In the genomic region with DNA sequence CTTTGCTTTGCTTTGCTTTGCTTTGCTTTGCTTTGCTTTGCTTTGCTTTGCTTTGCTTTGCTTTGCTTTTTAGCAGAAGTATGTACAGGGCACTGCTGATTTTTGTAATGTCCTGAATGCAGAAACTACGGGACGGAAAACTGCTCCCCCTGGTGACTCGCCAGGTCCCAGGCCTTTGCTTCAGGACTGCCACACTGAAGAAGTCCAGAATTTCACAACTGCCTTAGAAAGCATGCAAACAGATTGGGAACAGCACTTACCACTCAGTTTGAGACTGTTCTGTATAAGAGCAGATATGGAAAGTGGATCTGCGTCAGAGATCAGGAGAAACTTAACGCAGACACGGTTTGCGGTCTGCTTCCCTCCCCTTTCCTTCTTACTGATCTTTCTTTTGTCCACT, we compare ENCODE assay signal across 7 mouse cellular contexts.
DNase-seq lines count a peak whose midpoint lies in the region; ATAC-seq and TF ChIP-seq lines count a peak whose summit lies in the region.

No protein-coding gene starts in this region.

- H3K4me1 ChIP-seq in cerebellum, adult 2 months (ENCODE audit: control insufficient read depth, insufficient read depth, low read length) = peaks cover 10% of the 10 kb centered on the region
- H3K4me1 ChIP-seq in forebrain, postnatal 0 days (ENCODE audit: insufficient read depth) = peaks cover 17% of the 10 kb centered on the region
- peaks cover 11% of the 10 kb centered on the region; the same call in 1 of the 2 replicates for H3K4me1 ChIP-seq in small intestine, adult 2 months (ENCODE audit: control insufficient read depth, insufficient read depth, insufficient read length, low read length)

- H3K9me3 ChIP-seq in forebrain, postnatal 0 days (ENCODE audit: low read length) = no peaks in the 10 kb centered on the region

- DNase-seq in ZHBTc4 (ENCODE audit: low read depth, low spot score) = peak; percentile 48
- DNase-seq in cerebellum, adult 2 months = peak; percentile 69 to 71
- DNase-seq in forebrain, postnatal 0 days = peak; percentile 69
- DNase-seq in layer of hippocampus, adult 11-12 months (ENCODE audit: low spot score) = peak; percentile 63
- peak; percentile 87 for DNase-seq in lung, postnatal 14 days

- no peak overlapping the region for H3K4me3 ChIP-seq in cerebellum, adult 2 months (replicated peaks; ENCODE audit: insufficient read depth, low read depth, low read length)
- H3K4me3 ChIP-seq in forebrain, postnatal 0 days (ENCODE audit: low read depth, low read length) = no peak overlapping the region
- no peak overlapping the region for H3K4me3 ChIP-seq in small intestine, adult 2 months (ENCODE audit: low read depth, low read length)

- no peak overlapping the region for H3K4me2 ChIP-seq in forebrain, postnatal 0 days (ENCODE audit: low read depth)

- no peaks in the 10 kb centered on the region for H3K27me3 ChIP-seq in cerebellum, adult 2 months (ENCODE audit: control insufficient read depth, insufficient read depth, low read length)
- H3K27me3 ChIP-seq in forebrain, postnatal 0 days (ENCODE audit: insufficient read depth, low read length) = no peaks in the 10 kb centered on the region
- no peaks in the 10 kb centered on the region for H3K27me3 ChIP-seq in small intestine, adult 2 months (ENCODE audit: control insufficient read depth, insufficient read depth, low read length)

- H3K27ac ChIP-seq in cerebellum, adult 2 months (ENCODE audit: insufficient read depth, low read length) = no peak overlapping the region
- H3K27ac ChIP-seq in forebrain, postnatal 0 days (ENCODE audit: low read depth, low read length) = peak overlapping the region; percentile 69
- H3K27ac ChIP-seq in small intestine, adult 2 months (ENCODE audit: insufficient read depth, low read depth, low read length) = no peak overlapping the region

- no peak overlapping the region for H3K9ac ChIP-seq in forebrain, postnatal 0 days

- 36% methylated on average over 7 of the region's 7 CpGs for WGBS in cerebellum, adult 2 months
- WGBS in forebrain, postnatal 0 days = 6% methylated on average over 7 of the region's 7 CpGs
- 21% methylated on average over 7 of the region's 7 CpGs for WGBS in small intestine, adult 2 months

- ATAC-seq in forebrain, postnatal 0 days = peak; percentile 52
- ATAC-seq in hematopoietic stem cell, adult 5-6 weeks (replicated peaks in 1 of 2; ENCODE audit: insufficient read depth in 1 of 2, low FRiP score in 2 of 2, low TSS enrichment in 1 of 2, low read depth in 1 of 2, poor library complexity in 2 of 2, severe bottlenecking in 2 of 2) = peak; percentile 40; a peak in 1 of 4 replicates

- H3K36me3 ChIP-seq in forebrain, postnatal 0 days (ENCODE audit: insufficient read depth) = no peaks in the 10 kb centered on the region
- H3K36me3 ChIP-seq in small intestine, adult 2 months (ENCODE audit: control insufficient read depth, insufficient read depth, low read length) = peaks cover 5% of the 10 kb centered on the region; the same call in 1 of the 2 replicates

- no peak for TF ChIP-seq POLR2A in cerebellum, adult 2 months (IDR thresholded peaks at IDR 0.05; ENCODE audit: borderline replicate concordance, insufficient read depth, low read length)
- TF ChIP-seq POLR2A in small intestine, adult 2 months (IDR thresholded peaks at IDR 0.05; ENCODE audit: low read depth, low read length) = no peak

- peak; percentile 75 for TF ChIP-seq CTCF in cerebellum, adult 2 months (IDR thresholded peaks at IDR 0.05; ENCODE audit: borderline replicate concordance, insufficient read depth, low read depth, low read length)
- peak; percentile 52 for TF ChIP-seq CTCF in forebrain, postnatal 0 days (IDR thresholded peaks at IDR 0.05; ENCODE audit: low read depth)
- TF ChIP-seq CTCF in small intestine, adult 2 months (IDR thresholded peaks at IDR 0.05; ENCODE audit: extremely low read depth, insufficient read length, insufficient replicate concordance, low read depth, low read length) = peak; percentile 51; the same call in 1 of the 2 replicates
